Mouse (Mus musculus) hindbrain, embryonic 14.5 days (tissue): ENCODE measurements around the gene Nolc1. TPM values are rescaled to one million over a fixed set of nuclear protein-coding genes. Genes with fewer than 3 reads are reported as not detected.
A peak's percentile ranks its signal among the peaks of the same experiment; 100 is the strongest.
"Not testable (repeated sequence)": the region's sequence is repeated elsewhere in the genome, so short reads cannot be mapped to it uniquely, and the experiment has no call there.

Experiments used
- ATAC-seq: fragments of 200-750 bp; cut with Nextera tagmentation; 2 replicates; pipeline ENCODE4 v1.8.0; 2017; ENCODE audit warnings: moderate number of reproducible peaks, mild to moderate bottlenecking, moderate TSS enrichment, moderate library complexity; ENCODE audit not compliant: low FRiP score
- DNase-seq: peaks from one replicate; pipeline ENCODE4 v3.0.0-alpha.2; 2015; ENCODE audit warnings: low spot score
- H3K27ac ChIP-seq: fragments of 300-500 bp; sonication (generic); 2 replicates; pipeline ENCODE4 v1.5.1; 2014; ENCODE audit warnings: mild to moderate bottlenecking, moderate library complexity
- H3K27me3 ChIP-seq: fragments of 300-500 bp; sonication (generic); 2 replicates; pipeline ENCODE4 v1.6.1; 2014; ENCODE audit warnings: mild to moderate bottlenecking, low read length, mixed read lengths; ENCODE audit not compliant: control insufficient read depth, insufficient read depth
- H3K36me3 ChIP-seq: fragments of 300-500 bp; sonication (generic); replicated peaks from 2 replicates; pipeline ENCODE4 v1.6.1; 2014; ENCODE audit not compliant: control insufficient read depth, insufficient read depth
- H3K4me1 ChIP-seq: fragments of 300-500 bp; sonication (generic); replicated peaks from 2 replicates; pipeline ENCODE4 v1.6.1; 2014; ENCODE audit warnings: antibody characterized with exemption, low read length, mixed read lengths; ENCODE audit not compliant: control insufficient read depth, insufficient read depth
- H3K4me2 ChIP-seq: fragments of 300-500 bp; sonication (generic); replicated peaks from 2 replicates; pipeline ENCODE4 v1.6.1; 2014; ENCODE audit warnings: mild to moderate bottlenecking, moderate library complexity
- H3K4me3 ChIP-seq: fragments of 300-500 bp; sonication (generic); replicated peaks from 2 replicates; pipeline ENCODE4 v1.5.1; 2014; ENCODE audit warnings: mild to moderate bottlenecking, low read length
- H3K9ac ChIP-seq: fragments of 300-500 bp; sonication (generic); 2 replicates; pipeline ENCODE4 v1.6.1; 2014
- H3K9me3 ChIP-seq: fragments of 300-500 bp; sonication (generic); 2 replicates; pipeline ENCODE4 v1.6.1; 2016; ENCODE audit warnings: low read length; ENCODE audit not compliant: control insufficient read depth
- WGBS: fragments of 180-500 bp; shearing (Covaris S2); extraction: QIAGEN DNeasy Blood & Tissue Kit; methylation state at CpG from one replicate; pipeline ENCODE4 v1.1.7; 2014; 5-methylcytosine and 5-hydroxymethylcytosine counted together
- polyA plus RNA-seq: library from polyadenylated mRNA; unstranded; fragments of >200 nt; fragmentation: Nextera tagmentation; extraction: Ambion mirVana; gene quantifications from 2 replicates; pipeline ENCODE4 v1.2.1, GENCODE M21; 2014

Nolc1 gene
- polyA plus RNA-seq, 1 experiment from 2014 or later, result 58.1 TPM

- H3K4me2 ChIP-seq, H3K4me1 ChIP-seq, H3K36me3 ChIP-seq, H3K4me3 ChIP-seq, DNase-seq, H3K27ac ChIP-seq, ATAC-seq, H3K9ac ChIP-seq, H3K9me3 ChIP-seq: not testable (repeated sequence)
- WGBS, result 89% methylated on average over 5 of the region's 6 CpGs
- peaks cover 51% of the 10 kb centered on the region for H3K27me3 ChIP-seq
Observed at GRCm38 (mm10) chr19:46129737-46130136, 54.1 kb downstream of the Nolc1 start.

DNA sequence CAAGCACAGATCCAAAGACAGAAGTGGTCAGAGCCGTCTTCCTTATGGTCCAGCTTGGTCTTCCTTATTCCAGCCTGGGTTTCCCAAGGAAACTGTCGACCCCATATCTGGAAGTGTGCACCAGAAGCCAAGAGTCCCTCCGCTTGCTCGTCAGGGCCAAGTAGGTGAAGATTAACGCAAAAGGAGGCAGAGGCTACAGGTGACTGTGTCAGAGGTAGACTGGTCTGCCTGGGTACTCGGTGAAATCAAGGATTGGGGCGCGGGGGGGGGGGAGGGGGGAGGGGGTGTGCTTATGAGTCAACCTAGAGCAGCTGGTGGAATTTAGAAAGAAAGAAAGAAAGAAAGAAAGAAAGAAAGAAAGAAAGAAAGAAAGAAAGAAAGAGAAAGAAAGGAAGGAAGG is 55.6 kb downstream of the Nolc1 start:
- Histone ChIP-seq H3K9ac (no peak overlapping the region), H3K4me3 (no peak overlapping the region), H3K27ac (no peak overlapping the region), H3K27me3 (peaks cover 63% of the 10 kb centered on the region), H3K4me1 (peaks cover 7% of the 10 kb centered on the region), H3K36me3 (no peaks in the 10 kb centered on the region), H3K9me3 (no peaks in the 10 kb centered on the region), H3K4me2 (peak overlapping the region; percentile 36; the same call in 1 of the 2 replicates)
- no peak for ATAC-seq
- DNase-seq, result no peak
- 12% methylated on average over 8 of the region's 8 CpGs for WGBS

GRCm38 (mm10) chr19:46131694-46132525 is 56.2 kb downstream of the Nolc1 start, which contains the start of gene Elovl3:
Gene Elovl3 (plus strand): TSS chr19:46131897.
- ATAC-seq (no peak), DNase-seq (no peak)

GRCm38 (mm10) chr19:46132577-46132976 is 56.9 kb downstream of the Nolc1 start:
- no peak for DNase-seq
- WGBS, result 51% methylated on average over 6 of the region's 6 CpGs

More at GRCm38 (mm10) chr19:46131694-46132525, 56.2 kb downstream of the Nolc1 start, which contains the start of gene Elovl3:
- Histone ChIP-seq H3K27ac (no peak within 1 kb of the TSS), H3K27me3 (peaks cover 69% of the 10 kb centered on the region), H3K9ac (peak within 1 kb of the TSS; percentile 2; the same call in 1 of the 2 replicates), H3K36me3 (no peaks in the 10 kb centered on the region), H3K4me2 (peak within 1 kb of the TSS; percentile 36), H3K9me3 (no peaks in the 10 kb centered on the region), H3K4me3 (peak within 1 kb of the TSS; percentile 14), H3K4me1 (peaks cover 14% of the 10 kb centered on the region)
- 3% methylated on average over 30 of the region's 31 CpGs for WGBS

More at GRCm38 (mm10) chr19:46132577-46132976, 56.9 kb downstream of the Nolc1 start:
- Histone ChIP-seq H3K4me1 (peaks cover 15% of the 10 kb centered on the region), H3K4me3 (no peak overlapping the region), H3K27ac (no peak overlapping the region), H3K36me3 (no peaks in the 10 kb centered on the region), H3K4me2 (no peak overlapping the region), H3K9ac (no peak overlapping the region), H3K27me3 (peaks cover 76% of the 10 kb centered on the region), H3K9me3 (no peaks in the 10 kb centered on the region)
- ATAC-seq, result no peak

Other genes starting within 250 kb of the Nolc1 start
- 17.7 and 18.7 TPM in 2 replicates for gene Armh3, start 77.4 kb upstream of the Nolc1 start, polyA plus RNA-seq
- 2.9 and 3.1 TPM in 2 replicates for gene Hps6, start 72.4 kb upstream of the Nolc1 start, polyA plus RNA-seq
- 19.1 and 29.6 TPM in 2 replicates for gene Pprc1, start 31.0 kb upstream of the Nolc1 start, polyA plus RNA-seq
- gene Ldb1, start 30.6 kb upstream of the Nolc1 start, polyA plus RNA-seq, result 92.2 and 95.4 TPM in 2 replicates
- not detected in 2 replicates for gene Elovl3, start 56.0 kb downstream of the Nolc1 start, polyA plus RNA-seq
- not detected in 2 replicates for gene Pitx3, start 72.5 kb downstream of the Nolc1 start, polyA plus RNA-seq
- 64.5 and 68.3 TPM in 2 replicates for gene Gbf1, start 76.6 kb downstream of the Nolc1 start, polyA plus RNA-seq
- 1.9 and 2.8 TPM in 2 replicates for gene Nfkb2, start 228.5 kb downstream of the Nolc1 start, polyA plus RNA-seq